ENCODE assay signal across 21 mouse cellular contexts in the genomic region with DNA sequence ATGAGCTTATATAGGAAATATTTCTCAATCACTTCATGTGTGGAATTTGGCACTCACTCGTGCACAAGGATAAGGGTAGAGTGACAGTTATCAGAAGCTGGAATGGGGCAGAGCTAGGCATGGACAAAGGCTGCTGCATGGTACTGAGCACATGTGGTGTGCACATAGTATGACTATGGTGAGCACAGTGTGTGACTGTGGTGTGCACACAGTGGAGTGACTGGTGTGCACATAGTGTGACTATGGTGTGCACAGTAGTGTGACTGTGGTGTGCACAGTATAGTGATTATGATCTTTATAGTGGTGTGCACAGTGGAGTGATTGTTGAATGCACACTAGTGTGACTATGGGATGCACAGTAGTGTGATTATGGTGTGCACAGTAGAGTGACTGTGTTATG. TPM values are rescaled to one million over a fixed set of nuclear protein-coding genes. Genes with fewer than 3 reads are reported as not detected.
DNase-seq lines count a peak whose midpoint lies in the region; ATAC-seq lines count a peak whose summit lies in the region.
"Had no signal": no experiment of that assay in that cellular context is flagged by ENCODE, and none has a peak within 500 bp of the region (broad histone marks: within the 10 kb centered on the region; RNA-seq: fewer than 3 reads in every experiment).

No protein-coding gene starts in this region.

- H3K36me3 ChIP-seq in forebrain, embryonic 15.5 days, result no peaks in the 10 kb centered on the region
- no peaks in the 10 kb centered on the region for H3K36me3 ChIP-seq in forebrain, embryonic 10.5 days (replicated peaks)
- H3K36me3 ChIP-seq in hindbrain, embryonic 15.5 days, result no peaks in the 10 kb centered on the region
- H3K36me3 ChIP-seq in hindbrain, embryonic 12.5 days, result no peaks in the 10 kb centered on the region
- no peaks in the 10 kb centered on the region for H3K36me3 ChIP-seq in megakaryocyte, embryonic 14.5 days (replicated peaks; ENCODE audit: low read length)
- no peaks in the 10 kb centered on the region for H3K36me3 ChIP-seq in embryonic facial prominence, embryonic 12.5 days
- H3K36me3 ChIP-seq: embryonic facial prominence, embryonic 15.5 days; heart, embryonic 12.5 days had no signal

- H3K9ac ChIP-seq in forebrain, embryonic 15.5 days (replicated peaks), result no peak overlapping the region
- H3K9ac ChIP-seq in hindbrain, embryonic 15.5 days, result no peak overlapping the region
- no peak overlapping the region for H3K9ac ChIP-seq in hindbrain, embryonic 12.5 days
- H3K9ac ChIP-seq in embryonic facial prominence, embryonic 12.5 days, result no peak overlapping the region
- H3K9ac ChIP-seq: embryonic facial prominence, embryonic 15.5 days; heart, embryonic 12.5 days had no signal

- no peaks in the 10 kb centered on the region for H3K9me3 ChIP-seq in forebrain, embryonic 15.5 days
- H3K9me3 ChIP-seq in forebrain, embryonic 10.5 days, result no peaks in the 10 kb centered on the region
- no peaks in the 10 kb centered on the region for H3K9me3 ChIP-seq in hindbrain, embryonic 15.5 days
- H3K9me3 ChIP-seq in hindbrain, embryonic 12.5 days (replicated peaks), result no peaks in the 10 kb centered on the region
- no peaks in the 10 kb centered on the region for H3K9me3 ChIP-seq in megakaryocyte, embryonic 14.5 days
- H3K9me3 ChIP-seq in embryonic facial prominence, embryonic 12.5 days, result no peaks in the 10 kb centered on the region
- H3K9me3 ChIP-seq: embryonic facial prominence, embryonic 15.5 days; heart, embryonic 12.5 days had no signal

- 0 out of 2 replicates have a peak, but pooled peaks have one; percentile 30 for ATAC-seq in forebrain, embryonic 15.5 days (replicated peaks)
- 0 out of 2 replicates have a peak, but pooled peaks have one; percentile 24 for ATAC-seq in hindbrain, embryonic 15.5 days (ENCODE audit: low FRiP score, low read depth)
- no peak; the same call in 1 of the 2 replicates for ATAC-seq in hindbrain, embryonic 12.5 days (ENCODE audit: low FRiP score)
- no peak for ATAC-seq in megakaryocyte, adult 5-6 weeks (ENCODE audit: poor library complexity, severe bottlenecking)
- 0 out of 2 replicates have a peak, but pooled peaks have one; percentile 28 for ATAC-seq in embryonic facial prominence, embryonic 12.5 days (ENCODE audit: insufficient number of reproducible peaks, insufficient read depth, low FRiP score, low TSS enrichment)
- ATAC-seq: CD4-positive, CD25-positive, alpha-beta regulatory T cell, adult 4 months; intestine, postnatal 0 days had no signal

- 73% methylated on average over 1 of the region's 1 CpGs for WGBS in forebrain, embryonic 15.5 days
- WGBS in forebrain, embryonic 10.5 days, result 81% methylated on average over 1 of the region's 1 CpGs
- WGBS in hindbrain, embryonic 15.5 days, result 80% methylated on average over 1 of the region's 1 CpGs
- WGBS in hindbrain, embryonic 12.5 days, result 77% methylated on average over 1 of the region's 1 CpGs
- WGBS in embryonic facial prominence, embryonic 12.5 days, result 69% methylated on average over 1 of the region's 1 CpGs

- H3K27me3 ChIP-seq in forebrain, embryonic 15.5 days, result no peaks in the 10 kb centered on the region
- no peaks in the 10 kb centered on the region for H3K27me3 ChIP-seq in forebrain, embryonic 10.5 days (ENCODE audit: poor library complexity, severe bottlenecking)
- H3K27me3 ChIP-seq in hindbrain, embryonic 15.5 days, result 0 out of 2 replicates have a peak, but pooled peaks cover 6% of the 10 kb centered on the region
- H3K27me3 ChIP-seq in hindbrain, embryonic 12.5 days, result peaks cover 3% of the 10 kb centered on the region; the same call in 1 of the 2 replicates
- H3K27me3 ChIP-seq in megakaryocyte, embryonic 14.5 days (replicated peaks), result peaks cover 3% of the 10 kb centered on the region
- H3K27me3 ChIP-seq in embryonic facial prominence, embryonic 12.5 days, result 0 out of 2 replicates have a peak, but pooled peaks cover 2% of the 10 kb centered on the region

- no peak overlapping the region for H3K4me2 ChIP-seq in forebrain, embryonic 15.5 days (replicated peaks)
- no peak overlapping the region for H3K4me2 ChIP-seq in hindbrain, embryonic 15.5 days
- H3K4me2 ChIP-seq in hindbrain, embryonic 12.5 days (replicated peaks), result no peak overlapping the region
- H3K4me2 ChIP-seq in embryonic facial prominence, embryonic 12.5 days (replicated peaks), result no peak overlapping the region
- H3K4me2 ChIP-seq: embryonic facial prominence, embryonic 15.5 days; heart, embryonic 12.5 days had no signal

- H3K4me1 ChIP-seq in forebrain, embryonic 15.5 days, result no peaks in the 10 kb centered on the region
- H3K4me1 ChIP-seq in forebrain, embryonic 10.5 days, result no peaks in the 10 kb centered on the region
- 0 out of 2 replicates have a peak, but pooled peaks cover 3% of the 10 kb centered on the region for H3K4me1 ChIP-seq in hindbrain, embryonic 15.5 days (replicated peaks)
- no peaks in the 10 kb centered on the region for H3K4me1 ChIP-seq in hindbrain, embryonic 12.5 days
- no peaks in the 10 kb centered on the region for H3K4me1 ChIP-seq in megakaryocyte, embryonic 14.5 days
- no peaks in the 10 kb centered on the region for H3K4me1 ChIP-seq in embryonic facial prominence, embryonic 12.5 days
- H3K4me1 ChIP-seq: embryonic facial prominence, embryonic 15.5 days had no signal

- H3K27ac ChIP-seq in forebrain, embryonic 15.5 days (replicated peaks), result no peak overlapping the region
- no peak overlapping the region for H3K27ac ChIP-seq in forebrain, embryonic 10.5 days
- no peak overlapping the region for H3K27ac ChIP-seq in hindbrain, embryonic 15.5 days (replicated peaks)
- no peak overlapping the region for H3K27ac ChIP-seq in hindbrain, embryonic 12.5 days
- no peak overlapping the region for H3K27ac ChIP-seq in embryonic facial prominence, embryonic 12.5 days
- H3K27ac ChIP-seq: embryonic facial prominence, embryonic 15.5 days; gastrocnemius, adult 2 months; layer of hippocampus, adult 2 months had no signal

- DNase-seq in forebrain, embryonic 10.5 days (ENCODE audit: extremely low spot score, low spot score), result no peak
- DNase-seq: adrenal gland, postnatal 14 days; cerebellum, adult 2 months; cerebellum, postnatal 25 days; gastrocnemius, adult 2 months; heart, postnatal 14 days; kidney, postnatal 14 days; lung, postnatal 10 days; retina, postnatal 1 day; thymus, postnatal 14 days had no signal

- H3K4me3 ChIP-seq in forebrain, embryonic 15.5 days, result no peak overlapping the region
- no peak overlapping the region for H3K4me3 ChIP-seq in forebrain, embryonic 10.5 days
- no peak overlapping the region for H3K4me3 ChIP-seq in hindbrain, embryonic 15.5 days
- H3K4me3 ChIP-seq in hindbrain, embryonic 12.5 days, result no peak overlapping the region
- peak overlapping the region; percentile 47 for H3K4me3 ChIP-seq in megakaryocyte, embryonic 14.5 days (replicated peaks)
- no peak overlapping the region for H3K4me3 ChIP-seq in embryonic facial prominence, embryonic 12.5 days
- H3K4me3 ChIP-seq: embryonic facial prominence, embryonic 15.5 days; gastrocnemius, adult 2 months; heart, embryonic 12.5 days; layer of hippocampus, adult 2 months had no signal

RNA-seq across cellular contexts. Expression of a gene that starts 39.5 kb away (rescaled TPM):
- 0.06 and 0.23 TPM in 2 replicates for polyA plus RNA-seq in forebrain, embryonic 15.5 days (2015; fragmentation: Nextera tagmentation; extraction: Ambion mirVana)
- polyA plus RNA-seq in forebrain, embryonic 10.5 days (2016; fragmentation: Nextera tagmentation; extraction: Ambion mirVana), result 0.12 and 0.30 TPM in 2 replicates
- polyA plus RNA-seq in hindbrain, embryonic 15.5 days (2015; fragmentation: Nextera tagmentation; extraction: Ambion mirVana), result 0.42 and 0.86 TPM in 2 replicates
- polyA plus RNA-seq in hindbrain, embryonic 12.5 days (2016; fragmentation: Nextera tagmentation; extraction: Ambion mirVana), result 0.08 and 0.09 TPM in 2 replicates
- polyA plus RNA-seq in megakaryocyte, embryonic 14.5 days (2012; ENCODE audit: insufficient read depth, low replicate concordance), result 0.35 TPM in 1 of 2 replicates, not detected in the other
- total RNA-seq in megakaryocyte, adult 5-6 weeks (2015), result 23.1 and 26.8 TPM in 2 replicates
- total RNA-seq in megakaryocyte, adult 5-6 weeks (2017), result 6.2 and 9.1 TPM in 2 replicates
- polyA plus RNA-seq in embryonic facial prominence, embryonic 12.5 days (2016; fragmentation: Nextera tagmentation; extraction: Ambion mirVana), result 0.33 TPM in 2 replicates
- polyA plus RNA-seq: embryonic facial prominence, embryonic 15.5 days had no signal

Comparison
In these comparisons a context has a peak if more than half of its experiments do, and no peak if none do; other contexts are left out.
1. ATAC-seq: peak in forebrain, embryonic 15.5 days (single experiment), hindbrain, embryonic 15.5 days (single experiment) and embryonic facial prominence, embryonic 12.5 days (single experiment); none in hindbrain, embryonic 12.5 days (single experiment) and megakaryocyte, adult 5-6 weeks (single experiment).